Mouse (Mus musculus): ENCODE measurements around the gene Otud7b.
"Not testable (repeated sequence)": the region's sequence is repeated elsewhere in the genome, so short reads cannot be mapped to it uniquely, and the experiment has no call there.

Gene Otud7b

DNA sequence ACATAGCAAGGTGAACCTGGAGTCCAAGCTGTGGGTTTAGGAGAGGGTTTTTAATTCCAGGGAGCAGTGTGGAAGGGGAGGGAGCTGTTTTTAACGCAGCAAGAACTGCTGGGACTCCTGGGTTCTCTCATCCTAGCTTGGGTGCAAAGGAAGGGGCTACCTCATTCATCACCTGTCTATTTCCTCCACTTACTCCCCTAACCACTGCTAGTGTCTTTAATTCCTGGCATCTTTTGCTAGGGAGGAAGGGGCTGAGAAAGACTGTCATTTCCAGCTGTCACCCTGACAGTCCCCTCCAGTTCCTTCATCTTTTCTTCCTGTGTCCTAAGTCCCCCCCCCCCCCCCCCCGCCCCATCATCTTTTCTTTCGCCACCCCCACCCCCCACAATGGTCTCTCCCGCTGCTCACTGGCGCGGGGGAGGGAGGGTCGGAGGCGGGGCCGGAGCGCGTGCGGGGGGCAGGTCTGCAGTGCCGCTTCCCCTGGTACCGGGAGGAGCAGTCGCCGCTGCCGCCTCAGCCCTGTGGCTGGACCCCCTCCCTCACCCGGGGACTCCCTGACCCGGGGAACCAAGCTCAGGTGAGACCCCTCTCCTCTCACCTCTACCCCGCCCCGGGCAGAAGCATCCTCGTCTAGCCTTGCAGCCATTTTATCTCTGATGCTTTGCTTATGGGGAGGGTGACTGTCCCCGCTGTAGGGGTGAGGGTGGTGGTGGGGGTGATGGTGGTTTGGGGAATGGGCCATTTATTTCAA lies 76.6 kb downstream of the Otud7b start, which contains the start of gene Sv2a:
Gene Sv2a, plus strand, starts transcription at position 425 of the 751 bp plus-strand sequence.
- no peak for DNase-seq (ENCODE audit: low spot score)

DNA sequence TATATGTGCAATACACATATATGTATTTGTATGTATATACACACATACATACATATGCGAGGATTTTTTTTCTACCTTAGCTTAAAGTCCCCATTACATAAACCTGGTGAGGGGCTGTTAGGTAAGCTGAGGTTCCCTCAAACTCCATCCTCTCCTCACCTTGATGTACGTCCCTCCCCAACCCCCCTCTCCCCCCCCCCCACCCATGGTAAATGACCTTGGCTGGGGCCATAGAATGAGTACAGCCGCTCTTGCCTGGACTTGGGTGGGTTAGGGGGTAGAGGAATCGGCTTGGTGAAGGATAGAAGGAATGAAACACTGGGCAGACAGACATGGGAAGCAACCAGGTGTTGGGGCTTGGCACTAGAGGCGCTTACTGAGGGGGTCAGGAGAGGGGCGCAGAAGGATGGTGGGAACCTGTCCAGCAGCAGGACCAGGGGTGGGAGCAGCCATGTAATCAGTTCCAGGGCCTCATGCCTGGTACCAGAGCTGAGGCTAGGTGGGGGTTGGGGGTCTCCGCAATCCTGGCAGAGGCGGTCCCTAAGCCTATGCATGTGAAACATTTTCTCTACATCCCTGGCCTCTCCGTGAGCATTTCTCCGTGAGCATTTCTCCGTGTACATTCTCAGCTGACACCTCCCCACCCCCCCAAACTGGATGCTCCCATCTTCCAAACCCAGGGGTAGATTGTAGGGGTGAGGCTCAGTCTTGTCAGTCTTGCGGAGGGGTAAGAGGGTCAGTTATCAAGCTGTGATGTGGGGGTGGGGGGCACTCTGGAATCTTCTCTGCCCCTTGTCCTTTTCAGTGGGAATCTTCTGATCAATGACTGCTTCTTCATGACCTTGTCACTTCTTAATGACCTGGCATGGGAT lies 77.4 kb downstream of the Otud7b start:
- DNase-seq (ENCODE audit: low spot score), result no peak

- no peak for DNase-seq (ENCODE audit: low spot score)
These were observed 78.1 kb downstream of the Otud7b start for GRCm38 (mm10) chr3:96182382-96182776.

GRCm38 (mm10) chr3:96192977-96193376 lies 88.7 kb downstream of the Otud7b start:
- DNase-seq (ENCODE audit: low spot score), result no peak

DNA sequence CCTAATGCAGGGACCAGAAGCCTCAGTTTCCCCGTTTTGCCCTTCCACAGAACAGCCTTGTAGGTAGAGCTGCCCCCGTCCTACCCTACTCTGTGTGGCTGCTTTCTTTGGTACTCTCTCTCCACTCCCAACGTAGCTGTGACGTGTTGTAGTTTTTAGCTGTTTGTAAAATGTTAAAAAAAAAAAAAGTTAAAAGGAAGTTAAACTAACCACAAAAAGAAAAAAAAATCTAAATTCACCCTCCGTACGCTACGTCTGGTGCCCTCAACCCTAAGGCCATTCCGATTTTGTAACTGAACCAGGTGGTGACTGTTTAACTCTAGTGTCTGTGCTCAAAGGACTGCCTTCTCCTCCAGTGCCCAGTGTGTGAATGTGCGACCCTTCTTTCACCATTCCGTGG lies 90.6 kb downstream of the Otud7b start:
- DNase-seq (ENCODE audit: low spot score), result no peak

DNA sequence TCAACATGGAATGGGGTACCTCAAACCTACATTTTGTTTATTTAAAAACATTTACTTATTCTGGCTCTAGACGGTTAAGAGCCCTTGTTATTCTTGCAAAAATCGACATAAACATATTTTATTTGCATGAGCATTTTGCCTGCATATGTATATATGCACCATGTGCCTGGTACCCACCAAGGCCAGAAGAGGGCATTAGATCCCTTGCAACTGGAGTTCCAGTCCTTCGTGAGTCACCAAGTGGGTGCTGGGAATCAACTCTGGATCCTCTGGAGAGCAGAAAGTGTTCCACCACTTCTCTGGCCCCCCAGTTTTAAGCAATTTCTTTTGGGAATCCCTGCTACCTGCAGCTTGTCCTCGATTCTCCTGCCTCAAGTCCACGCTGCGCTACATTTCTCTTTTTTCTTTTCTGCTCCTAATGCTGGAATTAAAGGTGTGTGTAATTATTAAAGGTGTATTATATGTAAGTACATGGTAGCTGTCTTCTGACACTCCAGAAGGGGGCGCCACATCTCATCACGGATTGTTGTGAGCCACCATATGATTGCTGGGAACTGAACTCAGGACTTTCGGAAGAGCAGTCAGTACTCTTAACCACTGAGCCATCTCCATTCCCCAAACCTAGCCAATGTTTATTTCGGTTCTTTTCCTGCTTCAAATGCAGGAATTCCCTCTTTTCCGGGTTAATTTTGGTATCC lies 91.4 kb downstream of the Otud7b start:
- no peak for DNase-seq (ENCODE audit: low spot score)

GRCm38 (mm10) chr3:96196437-96197128 lies 92.3 kb downstream of the Otud7b start:
- no peak for DNase-seq (ENCODE audit: low spot score)

DNA sequence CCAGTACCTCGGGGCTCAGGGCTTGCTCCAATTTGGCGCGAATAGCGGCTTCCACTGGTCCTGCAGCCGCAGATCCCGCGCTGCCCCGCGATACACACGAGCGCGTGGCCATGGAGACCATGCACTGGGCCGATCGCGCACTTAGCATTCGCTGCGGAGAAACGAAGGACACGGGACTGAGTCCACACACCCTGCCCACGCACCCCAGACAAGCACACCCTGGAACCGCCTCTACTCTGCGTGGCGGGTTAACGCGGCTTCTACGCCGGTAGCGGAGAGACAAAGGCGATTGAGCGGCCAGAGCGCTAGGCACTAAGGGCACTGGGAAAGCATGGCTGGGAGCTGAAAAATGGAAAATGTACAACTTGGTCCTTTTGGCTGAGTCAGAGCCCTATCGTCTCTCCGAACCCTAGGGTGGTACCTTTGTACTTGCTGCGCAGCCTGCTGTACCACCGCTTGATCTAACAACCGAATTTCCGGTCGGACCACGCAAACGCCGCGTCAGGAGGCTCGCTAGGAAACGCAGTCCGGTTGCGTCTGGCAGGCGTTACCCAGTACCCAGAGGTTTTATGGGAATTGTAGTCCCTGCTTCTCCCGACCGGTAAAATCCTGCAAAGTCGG lies 92.9 kb downstream of the Otud7b start:
- DNase-seq (ENCODE audit: low spot score), result peak; percentile 83

DNA sequence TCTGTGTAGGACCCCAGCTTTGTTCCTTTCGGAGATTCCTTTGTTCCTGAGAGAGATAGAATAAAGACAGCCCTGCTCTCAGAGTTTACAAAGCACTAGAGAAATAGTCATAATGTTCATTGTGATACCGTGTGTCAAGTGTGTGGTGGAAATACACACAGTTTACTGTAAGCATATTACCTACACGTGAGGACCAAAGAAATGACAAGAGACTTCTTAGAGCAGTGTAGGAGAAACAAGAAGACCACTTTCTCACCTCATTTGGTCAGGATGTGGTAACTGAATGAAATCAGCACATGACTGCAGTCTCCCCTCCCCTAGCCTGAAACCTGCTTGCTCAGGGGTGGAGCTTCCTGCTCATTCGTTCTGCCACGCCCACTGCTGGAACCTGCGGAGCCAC lies 93.9 kb downstream of the Otud7b start:
- no peak for DNase-seq (ENCODE audit: low spot score)

DNA sequence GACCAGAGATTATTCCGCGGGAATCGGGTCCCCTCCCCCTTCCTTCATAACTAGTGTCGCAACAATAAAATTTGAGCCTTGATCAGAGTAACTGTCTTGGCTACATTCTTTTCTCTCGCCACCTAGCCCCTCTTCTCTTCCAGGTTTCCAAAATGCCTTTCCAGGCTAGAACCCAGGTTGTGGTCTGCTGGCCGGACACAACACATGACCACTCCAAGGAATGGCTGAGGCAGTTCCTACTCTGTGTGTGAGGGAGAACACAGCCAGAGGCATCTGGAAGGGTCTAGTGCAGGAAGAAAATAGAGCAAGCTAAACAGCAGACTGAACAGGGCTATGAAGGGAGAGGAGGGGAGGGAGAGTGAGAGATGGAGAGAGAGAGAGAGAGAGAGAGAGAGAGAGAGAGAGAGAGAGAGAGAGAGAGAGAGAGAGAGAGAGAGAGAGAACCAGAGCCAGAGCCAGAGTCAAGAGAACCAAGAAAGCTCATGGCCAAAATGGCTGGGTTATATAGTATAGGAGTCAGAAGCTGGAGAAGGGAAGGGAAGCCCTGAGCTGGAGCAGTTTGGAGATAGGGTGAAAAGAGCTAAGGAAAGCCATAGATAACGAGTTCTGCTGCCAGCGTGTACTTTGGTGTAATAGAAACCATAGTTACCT lies 94.4 kb downstream of the Otud7b start:
- DNase-seq (ENCODE audit: low spot score), result not testable (repeated sequence)

DNA sequence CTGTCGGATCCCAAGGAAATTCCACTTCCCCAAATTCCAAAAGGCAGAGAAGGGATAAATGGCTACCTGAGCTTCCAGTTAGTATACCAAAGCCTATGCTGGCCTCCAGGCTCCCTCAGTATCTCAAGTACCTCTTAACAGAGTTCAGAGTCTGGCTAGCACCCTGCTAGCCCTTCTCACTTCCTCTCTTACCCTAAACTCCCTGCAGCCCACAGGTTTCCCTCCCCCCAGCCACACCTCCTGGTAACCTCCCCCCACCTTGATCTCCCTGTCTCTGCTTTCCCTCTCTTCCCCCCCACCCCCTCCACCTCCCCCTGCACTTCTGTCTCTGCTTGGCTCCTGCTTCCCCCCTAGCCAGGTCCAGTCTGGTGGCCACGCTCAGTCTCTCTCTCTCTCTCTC lies 95.4 kb downstream of the Otud7b start:
- no peak for DNase-seq (ENCODE audit: low spot score)

DNA sequence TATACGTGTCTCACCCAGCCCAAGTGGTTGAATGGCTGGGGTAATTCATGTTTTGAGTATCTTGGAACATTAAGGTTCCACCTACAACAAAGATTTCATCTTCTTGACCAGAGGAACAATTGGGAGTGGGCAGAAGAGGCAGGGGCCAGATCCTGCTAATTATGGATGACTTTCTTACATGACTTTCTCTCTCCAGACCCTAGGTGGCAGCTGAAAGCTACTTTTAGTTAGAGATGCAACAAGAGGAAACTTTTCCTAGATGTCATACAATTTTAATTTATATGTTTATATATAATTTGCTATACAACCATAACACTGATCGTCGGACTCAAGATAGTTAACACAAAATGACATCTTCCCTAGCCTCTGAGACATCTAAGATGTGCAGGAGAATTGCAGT lies 103.5 kb downstream of the Otud7b start:
- DNase-seq (ENCODE audit: low spot score), result no peak

DNA sequence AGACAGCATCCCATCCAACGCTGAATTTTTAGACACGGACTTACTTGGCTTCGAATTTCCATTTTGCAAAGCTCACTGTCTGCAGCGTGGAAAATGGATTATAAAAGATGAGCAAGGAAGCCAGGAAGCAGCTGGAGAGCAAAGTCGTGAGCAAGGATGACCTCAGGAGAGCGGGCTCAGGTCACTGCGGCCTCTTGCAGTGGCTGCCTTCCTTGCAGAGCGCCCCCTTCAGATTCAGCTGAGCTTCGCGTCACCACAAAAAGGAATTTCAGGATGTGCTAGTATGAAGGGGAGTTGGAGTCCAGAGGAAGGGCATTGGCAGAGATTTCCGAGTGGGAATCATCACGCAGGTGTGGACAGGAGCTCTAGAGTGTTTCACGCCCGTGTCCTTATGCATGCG lies 104.9 kb downstream of the Otud7b start:
- DNase-seq (ENCODE audit: low spot score), result no peak
